Mouse (Mus musculus) retina, postnatal 7 days (tissue): ENCODE results near the gene Nupr1.

Experiments
- DNase-seq: peaks from one replicate; pipeline ENCODE4 v3.0.0-alpha.2; 2012; ENCODE audit warnings: low read depth, low spot score

Nupr1 gene

GRCm38 (mm10) chr7:126598919-126599318 lies 31.7 kb downstream of the Nupr1 start:
- no peak for DNase-seq

- DNase-seq = no peak
These were observed 34.2 kb downstream of the Nupr1 start for GRCm38 (mm10) chr7:126596414-126596813.

- no peak for DNase-seq
These were observed 34.8 kb downstream of the Nupr1 start for GRCm38 (mm10) chr7:126595890-126596289.

GRCm38 (mm10) chr7:126594862-126595561 lies 35.6 kb downstream of the Nupr1 start, which contains the start of gene Il27:
Il27 (minus strand) TSS chr7:126594941.
- no peak for DNase-seq

- DNase-seq = peak; percentile 48
These were observed 42.9 kb downstream of the Nupr1 start for GRCm38 (mm10) chr7:126587779-126588178.

GRCm38 (mm10) chr7:126586839-126587238 lies 43.8 kb downstream of the Nupr1 start:
- DNase-seq = no peak

- DNase-seq = no peak
These were observed 44.9 kb downstream of the Nupr1 start, which contains the start of gene Cln3 for GRCm38 (mm10) chr7:126585717-126586116. Cln3 (minus strand) TSS chr7:126585817.

GRCm38 (mm10) chr7:126584506-126584977 lies 46.1 kb downstream of the Nupr1 start, which contains the start of gene Apobr:
Apobr (plus strand) TSS chr7:126584942.
- DNase-seq = no peak

- DNase-seq = no peak
These were observed 46.9 kb downstream of the Nupr1 start for GRCm38 (mm10) chr7:126583761-126584160.

- peak; percentile 82 for DNase-seq
These were observed 47.4 kb downstream of the Nupr1 start for GRCm38 (mm10) chr7:126583251-126583709.

- no peak for DNase-seq
These were observed 47.9 kb downstream of the Nupr1 start for GRCm38 (mm10) chr7:126582759-126583158.

GRCm38 (mm10) chr7:126581661-126582060 lies 49.0 kb downstream of the Nupr1 start:
- DNase-seq = no peak

- peak; percentile 41 for DNase-seq
These were observed 51.5 kb downstream of the Nupr1 start for GRCm38 (mm10) chr7:126579172-126579571.

- DNase-seq = peak; percentile 38
These were observed 53.7 kb downstream of the Nupr1 start for GRCm38 (mm10) chr7:126576946-126577345.
